Mouse (Mus musculus) brain, embryonic 14.5 days (tissue): Measurements from ENCODE around the gene Atxn7l1.

Source experiments
- CTCF ChIP-seq: fragments of 200-500 bp; IDR thresholded peaks from 2 replicates; pipeline ENCODE4 v1.5.1; 2012; ENCODE audit warnings: inconsistent platforms, mild to moderate bottlenecking, moderate library complexity, borderline replicate concordance; ENCODE audit not compliant: insufficient read depth, insufficient read length; ENCODE audit errors: extremely low read depth
- POLR2A ChIP-seq: fragments of 200-500 bp; IDR thresholded peaks from 2 replicates; pipeline ENCODE4 v1.6.1; 2012; ENCODE audit warnings: mild to moderate bottlenecking, inconsistent platforms, borderline replicate concordance; ENCODE audit not compliant: poor library complexity, insufficient read depth, insufficient read length, severe bottlenecking; ENCODE audit errors: extremely low read depth

DNA sequence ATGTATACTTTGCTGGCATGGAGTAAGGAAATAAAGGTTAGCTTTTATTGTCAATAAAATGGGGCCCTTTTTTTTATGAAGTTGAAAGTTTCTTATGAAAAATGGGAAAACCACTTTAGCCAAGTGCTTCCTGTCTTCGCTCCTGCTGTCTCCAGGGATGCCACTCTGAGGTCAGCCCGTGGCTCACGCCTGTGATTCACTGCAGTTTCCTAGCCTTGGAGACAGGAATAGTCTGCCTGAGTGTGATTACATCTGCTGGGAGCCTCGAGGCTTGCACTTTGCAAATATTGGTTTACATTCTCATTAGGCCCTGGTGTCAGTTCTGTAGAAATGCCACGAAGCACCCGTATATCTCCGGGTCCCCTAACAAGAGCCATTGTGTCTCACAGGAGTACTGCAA lies 74.7 kb downstream of the Atxn7l1 start:
- TF ChIP-seq POLR2A (no peak), CTCF (no peak)
